Mouse (Mus musculus): ENCODE measurements around the gene Mlst8.
"Not testable (repeated sequence)": the region's sequence is repeated elsewhere in the genome, so short reads cannot be mapped to it uniquely, and the experiment has no call there.

Mlst8 gene

GRCm38 (mm10) chr17:24463374-24464133 lies 15.3 kb downstream of the Mlst8 start:
- peaks cover 17% of the 10 kb centered on the region for H3K4me1 ChIP-seq (replicated peaks; ENCODE audit: low read depth, low read length)
- H3K4me3 ChIP-seq (replicated peaks; ENCODE audit: low read length) = no peak overlapping the region
- peak; percentile 44 for TF ChIP-seq CTCF (conservative IDR thresholded peaks at IDR 0.05; ENCODE audit: low read length)
- no peak for TF ChIP-seq POU5F1 (IDR thresholded peaks at IDR 0.05; ENCODE audit: borderline replicate concordance, low read length)
- no peak for TF ChIP-seq NANOG (IDR thresholded peaks at IDR 0.05; ENCODE audit: borderline replicate concordance, low read length)
- peaks cover 22% of the 10 kb centered on the region for H3K36me3 ChIP-seq (ENCODE audit: insufficient read depth, low read length)
- H3K27me3 ChIP-seq (ENCODE audit: insufficient read depth, low read length) = no peaks in the 10 kb centered on the region
- no peaks in the 10 kb centered on the region for H3K9me3 ChIP-seq (ENCODE audit: low read length)

DNA sequence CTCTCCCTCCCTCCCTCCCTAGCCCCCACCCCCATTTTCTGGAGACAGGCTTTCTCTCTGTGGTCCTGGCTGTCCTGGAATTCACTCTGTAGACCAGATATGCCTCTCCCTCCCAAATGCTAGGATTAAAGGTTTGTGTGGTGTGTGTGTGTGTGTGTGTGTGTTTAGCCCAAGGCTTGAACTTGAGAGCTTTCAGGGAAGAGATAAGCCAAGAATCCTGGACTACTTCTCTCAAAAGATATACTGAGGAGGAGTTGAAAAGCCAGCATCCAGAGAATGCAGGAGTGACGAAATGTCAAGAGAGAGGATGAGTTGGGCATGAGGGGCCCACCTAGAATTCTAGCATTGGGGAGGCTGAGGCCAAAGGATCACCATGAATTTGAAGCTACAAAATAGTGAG lies 15.9 kb downstream of the Mlst8 start:
- Histone ChIP-seq H3K9me3 (ENCODE audit: low read length) (no peaks in the 10 kb centered on the region), H3K36me3 (ENCODE audit: insufficient read depth, low read length) (peaks cover 22% of the 10 kb centered on the region), H3K27me3 (ENCODE audit: insufficient read depth, low read length) (no peaks in the 10 kb centered on the region), H3K4me1 (replicated peaks; ENCODE audit: low read depth, low read length) (peaks cover 14% of the 10 kb centered on the region), H3K4me3 (replicated peaks; ENCODE audit: low read length) (no peak overlapping the region)
- no peak for TF ChIP-seq NANOG (IDR thresholded peaks at IDR 0.05; ENCODE audit: borderline replicate concordance, low read length)
- TF ChIP-seq CTCF (conservative IDR thresholded peaks at IDR 0.05; ENCODE audit: low read length) = no peak
- no peak for TF ChIP-seq POU5F1 (IDR thresholded peaks at IDR 0.05; ENCODE audit: borderline replicate concordance, low read length)

- peaks cover 14% of the 10 kb centered on the region for H3K4me1 ChIP-seq (replicated peaks; ENCODE audit: low read depth, low read length)
- no peak overlapping the region for H3K4me3 ChIP-seq (replicated peaks; ENCODE audit: low read length)
- no peaks in the 10 kb centered on the region for H3K9me3 ChIP-seq (ENCODE audit: low read length)
- H3K27me3 ChIP-seq (ENCODE audit: insufficient read depth, low read length) = no peaks in the 10 kb centered on the region
- H3K36me3 ChIP-seq (ENCODE audit: insufficient read depth, low read length) = peaks cover 17% of the 10 kb centered on the region
- TF ChIP-seq NANOG (IDR thresholded peaks at IDR 0.05; ENCODE audit: borderline replicate concordance, low read length) = no peak
- peak; percentile 53 for TF ChIP-seq CTCF (conservative IDR thresholded peaks at IDR 0.05; ENCODE audit: low read length)
- no peak for TF ChIP-seq POU5F1 (IDR thresholded peaks at IDR 0.05; ENCODE audit: borderline replicate concordance, low read length)
Measured at GRCm38 (mm10) chr17:24461580-24461979, 17.3 kb downstream of the Mlst8 start.

DNA sequence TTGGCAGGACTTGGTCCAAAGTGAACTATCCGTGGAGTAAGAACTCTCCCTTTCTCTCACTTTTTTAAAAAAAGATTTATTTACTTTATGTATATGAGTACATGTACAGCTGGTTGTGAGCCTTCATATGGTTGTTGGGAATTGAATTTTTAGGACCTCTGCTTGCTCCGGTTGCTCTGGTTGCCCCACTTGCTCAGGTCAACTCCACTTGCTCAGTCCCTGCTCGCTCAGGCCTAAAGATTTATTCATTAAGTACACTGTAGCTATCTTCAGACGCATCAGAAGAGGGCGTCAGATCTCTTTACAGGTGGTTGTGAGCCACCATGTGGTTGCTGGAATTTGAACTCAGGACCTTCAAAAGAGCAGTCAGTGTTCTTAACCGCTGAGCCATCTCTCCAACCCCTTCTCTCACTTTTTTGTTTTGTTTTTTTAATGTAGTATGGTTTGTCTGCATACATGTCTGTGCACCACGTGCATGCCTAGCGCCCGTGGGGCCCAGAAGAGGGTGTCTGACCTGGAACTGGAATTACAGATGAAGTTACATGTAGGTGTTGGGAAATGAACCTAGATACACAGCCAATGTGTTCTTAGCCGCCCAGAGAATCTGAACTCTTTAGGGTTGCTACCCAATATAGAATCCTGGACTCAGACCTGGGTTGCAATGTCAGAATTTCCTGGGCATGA lies 23.2 kb downstream of the Mlst8 start:
- H3K4me3 ChIP-seq (replicated peaks; ENCODE audit: low read length) = peak overlapping the region; percentile 35; the same call in 1 of the 2 replicates
- H3K4me1 ChIP-seq (replicated peaks; ENCODE audit: low read depth, low read length) = peaks cover 18% of the 10 kb centered on the region
- H3K27me3 ChIP-seq (ENCODE audit: insufficient read depth, low read length); H3K9me3 ChIP-seq (ENCODE audit: low read length): not testable (repeated sequence)
- H3K36me3 ChIP-seq (ENCODE audit: insufficient read depth, low read length) = peaks cover 20% of the 10 kb centered on the region

DNA sequence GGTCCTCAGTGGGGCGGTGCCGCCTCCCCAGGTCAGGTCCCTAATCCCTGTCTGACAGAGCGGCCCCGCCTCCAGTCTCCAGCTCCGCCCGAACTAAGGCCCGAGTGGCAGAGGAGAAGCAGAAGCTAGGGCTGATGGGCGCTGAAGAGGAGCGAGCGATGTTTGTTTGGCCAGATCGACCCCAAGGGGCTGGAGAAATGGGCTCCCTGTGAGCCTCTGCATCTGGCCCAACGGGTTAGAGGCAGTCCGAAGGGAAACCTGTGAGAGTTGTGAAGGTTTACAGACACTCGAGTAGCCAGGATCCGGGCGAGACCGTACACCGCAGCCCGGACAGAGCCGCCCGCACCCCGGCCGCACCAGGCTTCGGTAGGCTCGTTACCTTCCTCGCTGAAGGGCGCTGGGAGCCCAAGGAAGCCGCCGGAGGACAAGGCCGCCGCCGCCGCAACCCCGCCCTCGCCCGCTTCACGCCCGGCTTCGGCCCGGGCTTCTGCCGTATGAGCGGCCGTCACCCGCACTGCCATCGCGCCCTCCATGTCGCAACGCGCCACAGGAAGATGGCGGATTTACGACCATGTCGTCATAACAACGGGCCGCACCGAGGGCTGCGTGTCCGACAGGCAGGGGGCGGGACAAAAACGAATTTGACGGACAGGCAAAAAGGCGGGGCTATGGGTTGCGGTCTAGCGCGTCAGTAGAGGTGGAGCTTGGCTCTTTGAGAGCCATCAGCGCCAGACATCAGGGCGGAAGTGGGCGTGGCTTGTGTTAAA lies 23.9 kb downstream of the Mlst8 start:
- TF ChIP-seq CTCF (conservative IDR thresholded peaks at IDR 0.05; ENCODE audit: low read length) (no peak), NANOG (IDR thresholded peaks at IDR 0.05; ENCODE audit: borderline replicate concordance, low read length) (no peak), POU5F1 (IDR thresholded peaks at IDR 0.05; ENCODE audit: borderline replicate concordance, low read length) (no peak)
- H3K4me1 ChIP-seq (replicated peaks; ENCODE audit: low read depth, low read length) = peaks cover 18% of the 10 kb centered on the region
- peak overlapping the region; percentile 97 for H3K4me3 ChIP-seq (replicated peaks; ENCODE audit: low read length)
- no peaks in the 10 kb centered on the region for H3K9me3 ChIP-seq (ENCODE audit: low read length)
- no peaks in the 10 kb centered on the region for H3K27me3 ChIP-seq (ENCODE audit: insufficient read depth, low read length)
- H3K36me3 ChIP-seq (ENCODE audit: insufficient read depth, low read length) = peaks cover 27% of the 10 kb centered on the region

DNA sequence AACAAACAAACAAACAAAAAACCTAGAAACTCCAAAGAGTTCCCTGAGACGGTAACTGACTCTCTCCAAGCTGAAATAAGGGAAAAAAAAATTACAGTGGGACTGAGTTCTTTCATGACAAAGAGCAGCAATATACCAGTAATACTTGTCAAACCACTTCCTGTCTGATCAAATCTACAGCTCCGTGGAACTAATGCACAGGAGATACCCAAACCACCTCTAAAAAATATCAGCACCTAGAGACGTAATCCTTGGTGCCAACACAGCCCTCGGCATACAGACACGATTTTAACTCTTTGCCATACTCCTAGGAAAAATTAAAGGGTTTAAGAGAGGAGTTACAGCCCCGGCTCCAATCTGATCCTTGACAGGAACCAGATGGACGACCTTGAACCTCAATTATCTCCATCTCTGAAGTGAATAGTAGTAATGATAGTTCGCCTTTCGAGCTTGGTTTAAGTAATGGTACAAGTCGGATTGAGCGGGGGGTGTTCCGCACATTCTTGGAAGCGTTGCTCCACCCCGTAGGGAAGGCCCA lies 24.6 kb downstream of the Mlst8 start:
- Histone ChIP-seq H3K27me3 (ENCODE audit: insufficient read depth, low read length) (no peaks in the 10 kb centered on the region), H3K9me3 (ENCODE audit: low read length) (no peaks in the 10 kb centered on the region), H3K4me1 (replicated peaks; ENCODE audit: low read depth, low read length) (peaks cover 18% of the 10 kb centered on the region), H3K4me3 (replicated peaks; ENCODE audit: low read length) (peak overlapping the region; percentile 97), H3K36me3 (ENCODE audit: insufficient read depth, low read length) (peaks cover 34% of the 10 kb centered on the region)
- no peak for TF ChIP-seq POU5F1 (IDR thresholded peaks at IDR 0.05; ENCODE audit: borderline replicate concordance, low read length)
- no peak for TF ChIP-seq NANOG (IDR thresholded peaks at IDR 0.05; ENCODE audit: borderline replicate concordance, low read length)
- no peak for TF ChIP-seq CTCF (conservative IDR thresholded peaks at IDR 0.05; ENCODE audit: low read length)

DNA sequence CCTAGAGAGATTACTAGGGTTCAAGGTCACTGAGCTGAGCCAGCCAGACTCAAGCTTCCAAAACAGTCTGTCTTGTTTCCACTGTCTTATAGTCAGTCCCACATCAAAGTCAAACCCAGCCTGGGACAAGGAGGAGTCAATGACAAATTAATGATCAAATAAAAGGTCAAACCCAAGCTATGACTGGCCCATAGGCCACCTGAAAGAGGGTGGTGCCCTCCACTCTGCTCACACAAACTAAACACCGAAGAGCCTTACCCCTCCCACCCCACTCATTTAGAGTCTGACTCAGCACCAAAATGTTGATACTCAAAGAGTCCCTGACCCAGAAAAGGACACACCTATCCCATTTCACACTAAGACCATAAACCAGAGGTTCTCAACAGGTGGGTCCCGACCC lies 25.5 kb downstream of the Mlst8 start:
- H3K27me3 ChIP-seq (ENCODE audit: insufficient read depth, low read length) = no peaks in the 10 kb centered on the region
- peaks cover 43% of the 10 kb centered on the region for H3K36me3 ChIP-seq (ENCODE audit: insufficient read depth, low read length)
- H3K9me3 ChIP-seq (ENCODE audit: low read length) = no peaks in the 10 kb centered on the region
- no peak overlapping the region for H3K4me3 ChIP-seq (replicated peaks; ENCODE audit: low read length)
- TF ChIP-seq POU5F1 (IDR thresholded peaks at IDR 0.05; ENCODE audit: borderline replicate concordance, low read length) = no peak
- no peak for TF ChIP-seq NANOG (IDR thresholded peaks at IDR 0.05; ENCODE audit: borderline replicate concordance, low read length)
- no peak for TF ChIP-seq CTCF (conservative IDR thresholded peaks at IDR 0.05; ENCODE audit: low read length)
- peaks cover 18% of the 10 kb centered on the region for H3K4me1 ChIP-seq (replicated peaks; ENCODE audit: low read depth, low read length)

GRCm38 (mm10) chr17:24451220-24451619 lies 27.7 kb downstream of the Mlst8 start:
- TF ChIP-seq POU5F1 (IDR thresholded peaks at IDR 0.05; ENCODE audit: borderline replicate concordance, low read length) = no peak
- TF ChIP-seq NANOG (IDR thresholded peaks at IDR 0.05; ENCODE audit: borderline replicate concordance, low read length) = no peak
- no peak for TF ChIP-seq CTCF (conservative IDR thresholded peaks at IDR 0.05; ENCODE audit: low read length)
- H3K4me1 ChIP-seq (replicated peaks; ENCODE audit: low read depth, low read length) = peaks cover 18% of the 10 kb centered on the region
- H3K27me3 ChIP-seq (ENCODE audit: insufficient read depth, low read length) = no peaks in the 10 kb centered on the region
- no peaks in the 10 kb centered on the region for H3K9me3 ChIP-seq (ENCODE audit: low read length)
- no peak overlapping the region for H3K4me3 ChIP-seq (replicated peaks; ENCODE audit: low read length)
- peaks cover 65% of the 10 kb centered on the region for H3K36me3 ChIP-seq (ENCODE audit: insufficient read depth, low read length)
